Mouse (Mus musculus): ENCODE data around the gene Gpr18. TPM values are rescaled to one million over a fixed set of nuclear protein-coding genes. Genes with fewer than 3 reads are reported as not detected.
A peak's percentile ranks its signal among the peaks of the same experiment; 100 is the strongest.

The Gpr18 gene
- total and polyA plus RNA-seq, 3 experiments, result 33.5 to 46.2 (median 37.0) TPM

- Histone ChIP-seq H3K27me3 (replicated peaks) (no peaks in the 10 kb centered on the region), H3K4me2 (ENCODE audit: insufficient read depth, low read depth, poor library complexity, severe bottlenecking) (no peak overlapping the region; the same call in 1 of the 2 replicates), H3K4me1 (ENCODE audit: control insufficient read depth in 1 of 2, insufficient read depth in 2 of 2) (peaks cover 26 to 78% of the 10 kb centered on the region in 2 experiments), H3K79me2 (replicated peaks; ENCODE audit: control insufficient read depth, extremely low read depth, insufficient read depth, poor library complexity, severe bottlenecking) (no peaks in the 10 kb centered on the region), H3K36me3 (replicated peaks in 1 of 2; ENCODE audit: control insufficient read depth in 1 of 2, insufficient read depth in 1 of 2, low read length in 1 of 2) (peaks cover 6 to 40% of the 10 kb centered on the region in 2 experiments), H3K4me3 (replicated peaks in 1 of 3; ENCODE audit: low read depth in 2 of 3, low read length in 2 of 3, poor library complexity in 1 of 3) (no peak overlapping the region), H3K9me3 (replicated peaks; ENCODE audit: low read length) (peaks cover 16% of the 10 kb centered on the region), H3K27ac (ENCODE audit: insufficient read depth, low read depth) (peak overlapping the region; percentile 65; the same call in 1 of the 2 replicates), H3K9ac (ENCODE audit: insufficient read depth, low read depth) (peak overlapping the region; percentile 19; the same call in 1 of the 2 replicates)
- TF ChIP-seq ELF1 (IDR thresholded peaks at IDR 0.05; ENCODE audit: low read depth, low read length), result no peak
- in situ Hi-C loops (cut with MboI; ENCODE audit: low pct_ligation_motif_present, low pct_unique_long_range_greater_than_20kb, low sequenced_read_pairs) (loop anchor here (5.0 kb wide), 2 partner anchors 35 to 130 kb away; partner anchors contain the start of gene Gpr183), dilution Hi-C loops (cut with MboI; ENCODE audit: extremely low pct_ligation_motif_present, extremely low pct_unique_long_range_greater_than_20kb, low sequenced_read_pairs) (no loop called here)
- DNase-seq (ENCODE audit: extremely low read depth), result no peak
Measured at GRCm38 (mm10) chr14:121932180-121932579, 16.6 kb upstream of the Gpr18 start.

GRCm38 (mm10) chr14:121931594-121931993 lies 16.0 kb upstream of the Gpr18 start:
- in situ Hi-C loops (cut with MboI; ENCODE audit: low pct_ligation_motif_present, low pct_unique_long_range_greater_than_20kb, low sequenced_read_pairs), result loop anchor here (5.0 kb wide), 2 partner anchors 36 to 131 kb away; partner anchors contain the start of gene Gpr183
- Histone ChIP-seq H3K27ac (ENCODE audit: insufficient read depth, low read depth) (peak overlapping the region; percentile 65), H3K4me2 (ENCODE audit: insufficient read depth, low read depth, poor library complexity, severe bottlenecking) (peak overlapping the region; percentile 63), H3K4me1 (ENCODE audit: control insufficient read depth in 1 of 2, insufficient read depth in 2 of 2) (peaks cover 23 to 78% of the 10 kb centered on the region in 2 experiments), H3K36me3 (replicated peaks in 1 of 2; ENCODE audit: control insufficient read depth in 1 of 2, insufficient read depth in 1 of 2, low read length in 1 of 2) (peaks cover 6 to 39% of the 10 kb centered on the region in 2 experiments), H3K27me3 (replicated peaks) (no peaks in the 10 kb centered on the region), H3K9me3 (replicated peaks; ENCODE audit: low read length) (peaks cover 14% of the 10 kb centered on the region), H3K4me3 (replicated peaks in 1 of 3; ENCODE audit: low read depth in 2 of 3, low read length in 2 of 3, poor library complexity in 1 of 3) (no peak overlapping the region), H3K79me2 (replicated peaks; ENCODE audit: control insufficient read depth, extremely low read depth, insufficient read depth, poor library complexity, severe bottlenecking) (no peaks in the 10 kb centered on the region), H3K9ac (ENCODE audit: insufficient read depth, low read depth) (peak overlapping the region; percentile 19)
- dilution Hi-C loops (cut with MboI; ENCODE audit: extremely low pct_ligation_motif_present, extremely low pct_unique_long_range_greater_than_20kb, low sequenced_read_pairs), result no loop called here
- TF ChIP-seq JUND (conservative IDR thresholded peaks at IDR 0.05; ENCODE audit: low read depth, low read length), result no peak
- TF ChIP-seq BHLHE40 (IDR thresholded peaks at IDR 0.05; ENCODE audit: low read depth, low read length), result 0 out of 2 replicates have a peak, but pooled peaks have one; percentile 25
- TF ChIP-seq TCF12 (IDR thresholded peaks at IDR 0.05; ENCODE audit: low read depth, low read length), result peak; percentile 47
- TF ChIP-seq ZC3H11A (IDR thresholded peaks at IDR 0.05; ENCODE audit: low read depth, low read length), result no peak
- TF ChIP-seq RCOR1 (conservative IDR thresholded peaks at IDR 0.05; ENCODE audit: low read depth, low read length), result no peak
- TF ChIP-seq MEF2A (IDR thresholded peaks at IDR 0.05; ENCODE audit: borderline replicate concordance, low read depth, low read length), result peak; percentile 40; the same call in 1 of the 2 replicates
- TF ChIP-seq KAT2A (IDR thresholded peaks at IDR 0.05; ENCODE audit: insufficient replicate concordance, low read length), result no peak
- TF ChIP-seq E2F4 (IDR thresholded peaks at IDR 0.05; ENCODE audit: insufficient replicate concordance, low read depth, low read length), result 0 out of 2 replicates have a peak, but pooled peaks have one; percentile 18
- no peak for TF ChIP-seq ZNF384 (IDR thresholded peaks at IDR 0.05; ENCODE audit: low read depth, low read length)
- TF ChIP-seq ELF1 (IDR thresholded peaks at IDR 0.05; ENCODE audit: low read depth, low read length), result peak; percentile 49; the same call in 1 of the 2 replicates
- 0 out of 2 replicates have a peak, but pooled peaks have one; percentile 17 for TF ChIP-seq MAZ (IDR thresholded peaks at IDR 0.05; ENCODE audit: low read depth, low read length)
- peak; percentile 66; the same call in 1 of the 2 replicates for TF ChIP-seq SIN3A (IDR thresholded peaks at IDR 0.05; ENCODE audit: low read length)
- TF ChIP-seq POLR2A (IDR thresholded peaks at IDR 0.05; ENCODE audit: low read depth, low read length), result peak; percentile 20; the same call in 1 of the 2 replicates
- peak; percentile 49; the same call in 1 of the 2 replicates for TF ChIP-seq IRF4 (IDR thresholded peaks at IDR 0.05; ENCODE audit: low read depth, low read length)
- TF ChIP-seq CHD2 (IDR thresholded peaks at IDR 0.05; ENCODE audit: low read length), result no peak
- peak; percentile 59 for TF ChIP-seq ETS1 (conservative IDR thresholded peaks at IDR 0.05; ENCODE audit: low read depth, low read length)
- TF ChIP-seq EP300 (IDR thresholded peaks at IDR 0.05; ENCODE audit: low read length), result peak; percentile 62
- peak; percentile 80 for DNase-seq (ENCODE audit: extremely low read depth)
